Mouse (Mus musculus): ENCODE measurements around the gene Abl2.

Gene Abl2

GRCm38 (mm10) chr1:156671921-156672320 is 113.3 kb downstream of the Abl2 start:
- DNase-seq (ENCODE audit: low read depth, low spot score): no peak

- DNase-seq (ENCODE audit: low read depth, low spot score): no peak
Measured at GRCm38 (mm10) chr1:156672720-156673475, 114.3 kb downstream of the Abl2 start.

GRCm38 (mm10) chr1:156673476-156674194 is 115.0 kb downstream of the Abl2 start:
- DNase-seq (ENCODE audit: low read depth, low spot score): no peak

- DNase-seq (ENCODE audit: low read depth, low spot score): peak; percentile 30
Measured at GRCm38 (mm10) chr1:156674195-156675000, 115.8 kb downstream of the Abl2 start, which contains the start of gene Tor3a. TSS of gene Tor3a (minus strand) at chr1:156674356.

- DNase-seq (ENCODE audit: low read depth, low spot score): peak; percentile 61
Measured at GRCm38 (mm10) chr1:156676171-156676570, 117.6 kb downstream of the Abl2 start.

GRCm38 (mm10) chr1:156676596-156676995 is 118.0 kb downstream of the Abl2 start:
- no peak for DNase-seq (ENCODE audit: low read depth, low spot score)

GRCm38 (mm10) chr1:156677230-156677629 is 118.6 kb downstream of the Abl2 start:
- no peak for DNase-seq (ENCODE audit: low read depth, low spot score)

GRCm38 (mm10) chr1:156679599-156679998 is 121.0 kb downstream of the Abl2 start:
- no peak for DNase-seq (ENCODE audit: low read depth, low spot score)

GRCm38 (mm10) chr1:156686025-156686661 is 127.6 kb downstream of the Abl2 start:
- DNase-seq (ENCODE audit: low read depth, low spot score): no peak
